Mouse (Mus musculus) urinary bladder, postnatal 10 days (tissue): ENCODE data around the gene Rbm33.

Source experiments
- DNase-seq: peaks from one replicate; pipeline ENCODE4 v3.0.0; 2022; ENCODE audit warnings: low spot score

The Rbm33 gene

GRCm38 (mm10) chr5:28462741-28463590, 146.0 kb downstream of the Rbm33 start:
- no peak for DNase-seq

- DNase-seq, result no peak
Measured at GRCm38 (mm10) chr5:28463656-28464055, 146.7 kb downstream of the Rbm33 start.

- no peak for DNase-seq
Measured at GRCm38 (mm10) chr5:28464361-28465098, 147.6 kb downstream of the Rbm33 start.

GRCm38 (mm10) chr5:28465099-28465406, 148.1 kb downstream of the Rbm33 start:
- DNase-seq, result no peak

GRCm38 (mm10) chr5:28465526-28465925, 148.6 kb downstream of the Rbm33 start:
- DNase-seq, result no peak

- DNase-seq, result no peak
Measured at GRCm38 (mm10) chr5:28466351-28466750, 149.4 kb downstream of the Rbm33 start.

GRCm38 (mm10) chr5:28466760-28467306, 149.9 kb downstream of the Rbm33 start, which contains the start of gene Shh:
Shh (minus strand) TSS chr5:28467256.
- no peak for DNase-seq
